Mouse (Mus musculus) CH12F3 (cell line): ENCODE results near the gene Trim9.

Source experiments
- in situ Hi-C: fragments of 300-500 bp; cut with MboI; formaldehyde crosslinking; loops from 2 replicates; pipeline ENCODE4 v1.14.3; 2020; ENCODE audit warnings: low sequenced_read_pairs

Gene Trim9

DNA sequence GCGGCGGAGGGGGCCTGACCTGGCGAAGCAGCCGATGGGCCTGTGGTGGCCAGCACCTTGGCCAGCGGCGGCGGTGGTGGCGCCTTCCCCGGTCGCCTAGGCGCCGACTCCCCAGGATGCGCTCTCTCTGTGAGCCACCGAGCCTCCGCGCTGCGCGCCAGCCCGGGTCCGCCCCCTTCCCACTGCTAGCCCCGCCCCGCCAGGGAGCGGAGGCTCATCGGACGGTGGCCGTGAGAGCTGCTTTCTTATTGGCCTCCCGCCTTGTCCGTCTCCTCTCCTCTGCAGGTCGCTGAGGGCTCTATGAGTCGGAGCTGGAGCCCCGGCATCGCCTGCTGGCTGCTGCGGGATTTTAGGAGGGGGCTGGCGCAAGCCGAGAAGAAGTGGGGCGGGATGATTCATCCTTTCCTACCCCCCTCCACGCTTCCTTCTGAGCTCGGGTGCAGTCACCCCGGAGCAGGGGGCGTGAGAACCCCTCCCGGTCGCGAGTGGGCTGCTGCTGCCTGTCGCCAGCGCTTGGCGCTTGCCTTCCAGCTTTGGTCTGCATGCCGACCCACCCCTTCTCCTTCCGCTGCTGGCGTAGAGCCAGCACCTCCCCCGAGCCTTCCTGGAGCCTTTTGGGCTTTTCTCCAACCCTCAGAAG is at the start of gene Trim9:
Gene Trim9, minus strand, starts transcription at position 413 of the 640 bp plus-strand sequence.
- in situ Hi-C loops: no loop called here

DNA sequence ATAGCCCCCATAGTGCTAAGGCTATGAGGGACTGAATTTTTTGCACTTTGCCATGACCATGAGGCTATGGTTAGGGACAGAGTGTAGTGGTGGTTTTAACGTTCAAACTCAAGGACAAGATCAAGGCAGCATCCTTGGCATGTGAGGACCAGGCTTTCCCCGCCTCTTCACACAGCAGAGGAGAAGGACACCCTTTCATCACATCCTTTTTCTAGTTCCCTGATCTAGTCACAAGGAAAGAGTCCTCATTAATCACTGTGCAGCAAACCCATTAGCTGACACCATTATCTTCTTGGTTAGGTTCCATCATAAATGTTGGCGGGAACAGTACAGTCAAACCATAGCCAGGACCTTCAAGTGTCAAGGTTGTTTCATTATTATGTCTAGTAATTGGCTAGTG is 47.6 kb upstream of the Trim9 start:
- in situ Hi-C loops: no loop called here

DNA sequence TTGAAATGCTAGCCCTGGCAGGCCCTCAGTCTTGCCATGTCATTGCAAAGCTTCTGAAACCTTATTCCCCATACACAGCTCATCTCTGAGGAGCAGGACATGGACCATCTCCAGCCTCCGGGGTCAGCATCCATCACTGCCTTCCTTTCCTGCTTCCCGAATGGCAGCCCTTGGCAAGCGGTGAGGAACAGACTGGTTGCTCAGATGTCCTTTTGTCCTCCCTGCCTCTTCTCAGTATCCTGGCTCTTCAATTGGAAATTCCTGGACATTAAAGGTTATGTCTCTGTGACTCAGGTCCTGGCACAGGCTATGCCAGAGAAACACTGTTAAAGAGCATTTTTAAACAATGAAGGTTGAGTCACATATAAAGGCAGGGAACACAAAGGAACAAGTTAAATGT is 43.8 kb upstream of the Trim9 start:
- in situ Hi-C loops: no loop called here

DNA sequence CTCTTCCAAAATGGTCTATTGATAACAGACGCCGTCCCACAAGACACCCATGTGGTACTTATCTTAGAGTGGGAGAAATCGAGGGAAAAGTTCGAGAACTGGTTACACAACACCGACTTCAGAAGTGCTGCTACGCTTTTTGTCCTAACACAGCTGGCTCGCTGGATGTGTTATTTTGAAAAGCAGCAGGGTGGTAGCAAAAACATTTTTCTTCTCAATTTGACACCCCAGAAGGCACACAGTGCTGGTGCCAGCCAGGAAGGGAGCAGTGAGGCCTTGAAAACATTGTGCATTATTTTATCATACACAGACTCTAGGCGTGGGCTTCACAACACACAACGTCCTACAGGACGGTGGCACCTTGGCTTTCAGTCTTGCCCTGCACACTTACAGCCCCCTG is 27.6 kb upstream of the Trim9 start:
- in situ Hi-C loops: no loop called here

DNA sequence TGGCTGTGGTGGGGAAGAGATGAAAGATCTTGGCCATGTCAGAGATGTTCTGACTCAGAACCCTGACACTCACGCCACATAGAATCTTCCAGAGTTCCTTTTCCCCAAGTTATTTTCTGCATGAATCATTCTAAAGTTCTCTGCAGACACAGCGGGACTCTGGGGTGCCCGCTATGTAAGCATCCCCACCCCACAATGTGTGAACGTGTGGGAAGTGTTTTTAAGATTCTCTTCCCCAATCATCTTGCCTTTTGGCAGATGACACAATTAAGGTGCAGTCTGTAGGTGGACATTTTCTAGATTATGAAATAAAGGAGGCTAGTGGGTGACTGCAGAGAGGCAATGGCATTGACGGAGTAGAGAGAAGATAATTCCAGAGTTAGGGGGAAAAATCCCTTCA is 25.5 kb upstream of the Trim9 start:
- in situ Hi-C loops: no loop called here

DNA sequence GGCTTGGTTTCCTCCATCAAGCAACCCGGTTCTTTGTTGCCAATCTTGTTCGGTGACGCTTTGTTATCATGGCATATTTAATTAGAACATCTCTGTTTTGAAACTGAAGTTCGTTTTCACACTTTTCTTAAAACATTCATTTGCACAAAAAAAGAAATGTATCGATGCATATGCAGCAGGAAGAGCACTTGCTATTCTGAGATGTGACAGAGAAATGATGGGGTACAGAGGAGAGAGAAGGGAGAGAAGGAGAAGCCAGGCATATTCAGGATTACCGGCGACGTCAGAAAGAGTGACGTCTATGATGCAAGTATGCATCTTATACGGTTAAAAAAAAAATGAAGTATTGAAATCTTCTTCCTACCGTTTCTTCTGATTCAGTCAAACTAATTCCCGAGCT is 21.9 kb upstream of the Trim9 start:
- in situ Hi-C loops: no loop called here

DNA sequence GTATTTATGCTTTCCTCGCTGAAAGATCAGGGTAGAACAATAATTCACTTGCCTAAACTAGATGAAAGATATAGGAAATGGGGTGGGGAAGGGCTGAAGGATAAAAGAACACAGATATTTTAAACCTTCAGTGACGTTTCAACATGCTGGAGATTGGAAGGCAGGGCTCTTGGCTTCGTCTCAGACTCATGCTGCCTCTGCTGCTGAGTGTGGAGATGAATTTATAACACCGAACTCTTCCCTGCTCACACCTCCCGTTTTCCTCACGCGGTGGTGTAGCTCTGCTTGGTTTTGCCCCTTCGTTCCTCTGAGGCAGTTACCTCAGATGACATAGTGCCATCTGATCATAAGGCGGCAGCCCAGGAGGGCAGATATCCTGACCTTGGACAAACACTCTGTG is 21.4 kb upstream of the Trim9 start:
- in situ Hi-C loops: no loop called here

DNA sequence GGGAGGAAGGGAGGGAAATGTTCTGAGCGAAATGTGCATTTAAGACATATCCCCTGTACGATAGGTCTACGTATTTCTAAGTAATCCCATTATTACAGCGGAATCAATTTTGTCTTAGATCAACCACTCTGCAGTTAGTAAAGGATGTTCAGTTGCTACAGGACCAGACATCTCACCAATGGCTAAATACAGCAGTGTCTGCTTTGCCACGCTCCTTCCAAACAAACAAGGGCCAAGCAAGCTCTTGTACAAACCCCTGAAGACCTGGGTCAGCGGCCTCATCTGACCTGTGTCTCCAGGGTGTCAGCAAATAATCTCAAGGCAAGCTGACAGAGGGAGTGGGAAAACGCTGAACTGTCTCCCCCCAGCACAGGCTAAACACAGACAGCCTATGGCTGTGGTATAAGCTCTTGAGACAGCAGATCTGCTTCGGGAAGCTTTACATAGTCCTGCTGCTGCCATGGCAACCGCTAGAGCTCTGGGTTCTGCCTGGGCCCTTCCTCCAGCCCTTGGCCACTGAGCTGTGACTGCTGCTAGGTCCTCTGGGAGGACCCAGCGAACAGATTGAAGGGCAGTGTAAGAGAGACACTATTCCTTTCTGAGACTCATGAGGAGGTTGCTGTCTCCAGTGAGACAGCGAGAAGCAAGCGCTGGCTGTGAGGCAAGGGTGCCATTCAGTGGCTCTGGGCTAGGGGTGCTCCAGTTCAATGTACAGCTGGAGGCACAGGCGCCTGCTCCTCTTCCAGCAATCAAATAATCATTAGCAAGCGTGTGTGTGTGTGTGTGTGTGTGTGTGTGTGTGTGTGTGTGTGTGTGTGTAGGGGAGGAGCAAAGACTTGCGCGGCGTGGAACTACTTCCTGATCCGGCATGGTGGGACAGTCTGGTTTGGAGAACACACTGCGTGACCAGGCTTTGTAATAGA is 20.2 kb upstream of the Trim9 start:
- in situ Hi-C loops: no loop called here

DNA sequence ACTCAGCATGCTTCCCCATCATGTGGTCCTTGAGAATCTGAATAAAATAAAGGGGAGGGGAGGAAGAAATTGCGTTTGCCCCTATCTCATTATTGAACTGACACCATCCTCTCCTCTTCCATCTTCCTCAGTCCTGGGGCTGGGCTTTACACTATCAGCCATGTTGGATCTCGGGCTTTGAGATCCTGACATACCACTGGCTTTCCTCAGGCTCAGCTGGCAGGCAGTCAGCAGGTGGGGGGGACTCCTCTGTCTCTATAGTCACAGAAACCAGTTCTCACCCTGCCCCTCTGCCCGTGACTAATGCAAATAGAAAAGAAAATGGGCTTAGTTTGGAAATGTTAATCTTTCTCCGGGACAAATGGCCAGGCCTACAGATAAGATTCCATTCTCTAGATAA is 15.6 kb upstream of the Trim9 start:
- in situ Hi-C loops: no loop called here

DNA sequence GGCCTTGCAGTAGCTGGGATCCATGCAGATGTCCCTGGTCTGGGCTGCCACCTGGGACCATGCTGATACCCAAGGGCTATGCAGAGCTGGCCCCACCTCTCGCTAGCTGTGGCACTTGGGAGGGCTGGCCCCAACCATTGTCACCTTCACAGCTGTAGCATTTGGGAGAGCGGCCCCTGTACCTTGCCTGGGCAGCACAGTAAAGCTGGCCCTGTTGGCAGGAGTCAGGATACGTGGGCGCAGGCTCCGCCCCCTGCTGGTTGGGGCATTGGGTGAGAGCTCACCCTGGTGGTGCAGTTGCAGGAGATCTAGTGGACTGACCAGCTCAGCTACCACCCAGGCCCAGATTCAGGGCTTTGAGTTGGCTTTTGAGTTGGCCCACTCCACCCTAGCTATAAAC is 12.9 kb upstream of the Trim9 start:
- in situ Hi-C loops: no loop called here

DNA sequence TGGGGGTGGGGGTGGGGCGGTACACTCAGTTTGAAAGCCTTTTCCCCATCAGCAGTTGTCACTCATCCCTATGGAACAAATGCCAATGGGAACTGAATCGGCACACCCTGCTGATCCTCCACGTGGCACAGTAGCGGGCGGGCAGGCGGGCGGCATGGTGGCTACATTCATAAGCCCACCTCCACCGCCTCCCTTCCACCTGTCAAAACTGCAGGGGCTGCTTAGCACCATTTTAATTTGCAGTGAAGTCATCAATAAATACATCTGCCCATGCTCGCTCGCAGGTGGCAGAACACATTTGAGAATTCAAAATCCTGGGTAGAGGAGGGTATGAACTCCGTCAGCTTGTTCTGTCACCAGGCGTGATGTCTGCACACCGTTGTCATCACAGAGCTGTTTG is 12.0 kb upstream of the Trim9 start:
- in situ Hi-C loops: no loop called here

DNA sequence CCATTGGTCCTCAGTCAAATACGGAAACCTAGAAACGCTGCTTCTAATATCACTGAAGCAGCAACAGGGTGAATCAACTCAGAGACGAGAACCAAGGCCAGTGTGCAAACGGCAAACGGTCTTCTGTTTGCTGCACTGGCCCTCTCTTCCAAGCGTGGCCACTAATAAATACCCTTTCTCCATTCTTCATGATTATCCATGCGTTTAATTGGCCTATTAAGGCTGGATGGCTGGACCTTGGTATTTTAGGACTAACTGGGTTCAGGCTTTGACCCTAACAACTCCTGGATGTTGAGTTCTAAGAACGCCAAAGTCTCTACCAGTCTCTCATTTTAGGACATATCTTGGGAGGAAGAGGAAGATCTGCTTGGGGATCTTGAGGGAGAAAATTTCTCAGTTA is 7.5 kb upstream of the Trim9 start:
- in situ Hi-C loops: no loop called here

DNA sequence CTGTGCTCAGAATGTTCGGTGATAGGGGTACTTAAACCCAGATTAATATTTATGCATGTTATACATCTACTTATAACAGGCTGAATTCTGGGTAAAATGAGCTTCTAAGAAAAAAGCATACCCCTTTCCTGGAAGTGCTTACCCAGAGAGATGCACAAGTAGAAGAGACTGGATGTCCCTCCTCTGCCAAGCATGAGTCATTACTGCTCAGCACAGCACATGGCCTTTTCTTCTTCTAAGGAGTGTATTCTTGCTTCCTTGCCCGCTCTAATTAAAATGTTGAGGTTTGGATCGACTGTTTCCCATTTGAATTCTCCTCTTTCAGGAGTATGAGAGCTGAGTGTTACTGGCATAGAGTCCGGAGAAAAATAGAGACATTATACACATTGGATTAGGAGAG is 3.1 kb upstream of the Trim9 start:
- in situ Hi-C loops: no loop called here

DNA sequence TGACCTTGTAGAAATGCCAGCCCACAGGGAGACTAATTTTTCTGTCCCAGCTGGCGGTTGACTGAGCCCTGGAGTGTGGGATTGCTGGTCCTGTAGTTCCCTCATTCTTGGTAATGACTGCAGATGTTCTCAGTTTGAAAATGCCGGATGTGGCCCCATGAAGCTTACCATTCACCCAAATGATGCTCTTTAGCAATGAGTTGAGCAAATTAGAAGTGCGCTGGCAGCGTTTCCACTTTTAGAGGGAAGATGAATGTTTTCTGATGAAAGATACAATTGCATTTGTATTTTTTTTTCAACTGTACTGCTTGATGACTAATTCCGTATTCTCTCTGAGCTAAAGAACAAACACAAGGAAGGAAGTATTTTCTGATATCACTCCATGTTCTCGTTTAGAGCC is 2.4 kb upstream of the Trim9 start:
- in situ Hi-C loops: no loop called here

DNA sequence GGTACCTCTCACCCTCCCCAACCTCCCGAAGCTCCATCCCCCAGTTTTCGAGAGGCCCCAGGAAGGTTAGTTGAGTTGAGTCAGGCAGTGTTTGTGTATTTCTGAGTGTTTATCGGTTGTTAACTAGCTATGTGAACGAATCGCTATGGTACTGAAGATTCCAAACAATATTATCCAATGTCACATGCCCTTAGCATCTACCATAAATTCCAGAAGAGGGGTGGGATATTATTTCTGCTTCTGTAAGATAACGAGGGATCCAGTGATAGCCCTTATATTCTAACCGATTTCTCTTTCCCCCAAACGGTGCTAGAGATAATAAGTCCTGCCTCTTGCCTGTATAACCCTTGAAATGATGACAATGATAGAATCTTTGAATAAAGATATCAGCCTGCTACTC is 612 bp upstream of the Trim9 start:
- in situ Hi-C loops: no loop called here

DNA sequence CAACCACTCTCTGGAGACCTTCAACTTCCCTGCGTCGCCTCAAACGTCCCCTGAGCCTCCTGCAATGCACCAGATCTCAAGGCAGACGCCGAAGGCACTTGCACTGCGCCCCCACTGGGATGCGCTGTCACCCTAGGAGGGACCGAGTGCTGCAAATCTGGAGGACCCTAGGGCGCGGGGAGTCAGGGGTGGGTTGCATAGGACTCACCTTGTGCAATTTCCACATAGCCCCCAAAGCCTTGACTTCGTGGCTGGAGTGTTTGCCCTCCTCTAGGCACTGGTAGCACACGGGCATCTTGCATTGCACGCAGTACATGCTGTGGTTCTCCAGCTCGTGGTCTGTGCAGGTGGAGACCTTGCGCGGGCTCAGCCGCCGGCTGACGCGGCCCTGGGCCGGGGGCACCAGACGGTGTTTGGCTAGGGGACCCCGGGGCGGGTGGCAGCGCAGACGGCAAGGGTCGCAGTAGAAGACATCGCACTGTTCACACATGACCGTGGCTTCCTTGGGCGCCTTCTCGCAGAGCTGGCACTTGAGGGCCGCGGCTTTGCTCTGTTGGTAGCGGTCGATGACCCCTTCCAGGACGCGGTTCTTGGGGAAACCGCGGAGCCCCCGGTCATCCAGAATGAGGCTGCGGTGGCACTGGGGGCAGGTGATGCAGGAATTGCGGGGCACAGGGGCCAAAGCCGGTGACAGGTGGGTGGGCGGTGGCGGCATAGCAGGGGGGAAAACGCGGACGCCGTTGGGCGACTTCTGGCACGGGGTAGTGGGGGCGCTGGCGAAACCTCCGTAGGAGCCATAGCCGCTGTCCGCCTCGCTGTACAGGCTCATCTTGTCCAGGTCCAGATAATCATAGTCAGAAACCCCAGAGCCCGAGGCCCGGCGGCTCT is 1.0 kb downstream of the Trim9 start:
- in situ Hi-C loops: no loop called here

DNA sequence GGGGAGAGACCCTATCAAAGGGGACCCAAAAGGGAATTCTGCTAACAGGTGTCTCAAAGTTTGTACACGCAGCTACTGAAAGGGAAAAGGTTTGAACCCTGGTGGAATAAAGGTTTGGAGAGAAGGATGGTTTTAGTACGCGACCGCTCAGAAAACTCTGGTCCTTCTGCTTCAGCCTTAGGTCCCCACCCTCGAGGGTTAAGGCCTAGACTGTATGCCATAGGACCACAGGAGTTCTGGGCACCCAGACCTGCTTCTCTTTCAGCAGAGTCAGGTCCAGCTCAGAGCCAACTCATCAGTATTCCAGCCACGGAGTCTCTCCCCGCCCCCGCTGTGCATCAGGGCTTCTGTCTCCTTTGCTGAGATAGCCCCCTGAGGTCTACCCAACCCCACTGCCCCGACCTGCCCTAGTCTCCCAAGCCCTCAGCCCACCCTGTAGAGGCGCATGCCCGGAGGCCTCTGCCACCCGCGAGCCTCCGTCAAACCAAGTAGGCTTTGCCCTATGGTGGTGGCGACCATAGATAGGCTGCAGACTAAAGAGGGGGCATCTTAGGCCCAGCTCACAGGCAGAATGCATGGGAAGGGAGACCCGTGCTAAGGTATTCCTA is 1.8 kb downstream of the Trim9 start:
- in situ Hi-C loops: no loop called here

DNA sequence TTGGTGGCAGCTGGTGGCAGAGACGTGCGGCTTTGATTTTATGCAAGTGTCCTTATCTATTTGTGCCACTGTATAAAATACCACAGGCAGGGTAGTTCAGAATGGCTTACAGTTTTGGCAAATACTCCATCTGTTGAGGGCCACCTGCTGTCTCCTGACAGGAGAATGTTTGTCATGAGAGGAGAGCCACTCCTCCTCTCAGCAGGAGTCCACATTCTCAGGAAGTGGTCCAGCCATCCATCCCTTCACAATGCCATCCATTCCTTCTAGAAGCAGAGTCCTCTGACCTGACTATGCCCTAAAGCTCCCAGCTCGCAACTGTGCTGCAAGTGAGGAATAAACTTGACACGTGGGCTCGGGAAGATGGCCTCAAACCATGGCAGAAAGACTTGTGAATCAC is 12.2 kb downstream of the Trim9 start:
- in situ Hi-C loops: no loop called here

DNA sequence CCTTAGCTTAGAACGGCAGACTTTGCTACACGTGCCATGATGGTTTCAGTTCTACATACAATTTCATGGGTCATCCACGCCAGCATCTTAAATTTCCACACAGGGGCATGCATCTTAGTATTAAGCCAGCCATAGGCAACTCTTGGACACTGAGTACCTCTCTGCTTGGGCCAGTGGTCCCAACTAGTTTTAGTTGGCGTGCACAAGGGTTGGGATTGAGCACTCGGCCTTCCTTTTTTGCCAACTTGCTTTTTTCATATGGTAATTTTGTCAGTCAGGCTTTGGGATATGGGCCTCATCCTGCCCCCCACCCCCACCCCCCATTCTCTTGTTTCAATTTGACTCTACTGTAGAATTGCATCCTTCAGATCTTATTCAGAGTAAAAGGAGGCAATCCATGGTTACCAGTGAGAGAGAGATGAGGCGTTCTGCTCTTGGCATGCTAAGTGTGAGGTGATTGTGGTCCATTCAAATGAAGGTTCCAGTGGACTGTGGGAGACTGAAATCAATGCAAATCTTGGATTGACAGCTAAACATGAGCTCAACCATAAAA is 14.1 kb downstream of the Trim9 start:
- in situ Hi-C loops: no loop called here

DNA sequence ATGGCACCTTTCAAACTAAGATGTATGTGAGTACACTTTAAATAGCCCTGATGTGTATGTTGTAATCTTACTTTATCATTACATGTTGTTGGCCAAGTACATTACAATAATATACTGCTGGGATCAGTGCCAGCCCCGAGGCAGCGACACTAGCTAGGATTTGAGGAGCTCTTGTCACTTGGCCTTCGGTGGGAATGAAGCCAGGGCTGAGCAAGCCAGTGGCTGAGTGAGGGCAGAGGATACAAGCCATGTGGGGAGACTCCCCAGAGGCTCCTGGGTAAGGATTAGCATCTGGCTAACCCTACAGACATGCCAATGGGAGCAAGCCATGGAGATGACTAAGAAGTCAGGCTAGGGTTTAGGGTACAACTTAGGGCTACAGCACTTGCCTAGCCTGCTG is 18.4 kb downstream of the Trim9 start:
- in situ Hi-C loops: no loop called here

DNA sequence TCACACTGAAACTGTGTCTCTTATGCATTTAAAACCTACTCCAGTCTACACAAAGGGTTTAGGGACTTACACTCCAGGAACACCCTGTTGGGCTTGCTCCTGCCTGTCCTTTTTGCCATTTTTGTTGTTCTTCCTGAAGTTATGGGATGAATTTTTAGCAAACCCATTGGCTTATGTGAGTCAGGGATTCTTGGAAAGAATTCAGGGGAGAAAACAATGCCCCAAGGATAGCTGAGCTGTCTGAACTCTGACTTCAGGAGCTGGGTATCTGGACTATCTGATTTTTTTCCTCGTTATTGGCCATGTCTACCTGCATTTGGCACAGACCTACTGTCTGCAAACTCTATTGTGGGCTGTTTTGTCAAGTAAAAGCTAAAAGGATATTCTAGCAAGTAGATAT is 20.5 kb downstream of the Trim9 start:
- in situ Hi-C loops: no loop called here
